Mouse (Mus musculus): ENCODE results near the gene Vmn1r188. TPM values are rescaled to one million over a fixed set of nuclear protein-coding genes. Genes with fewer than 3 reads are reported as not detected.
"Not testable (repeated sequence)": the region's sequence is repeated elsewhere in the genome, so short reads cannot be mapped to it uniquely, and the experiment has no call there.

The Vmn1r188 gene
- not detected for total RNA-seq (2018; cell fraction: chromatin; rRNA removed)
- not detected for total RNA-seq (2018; cell fraction: cytosol; rRNA removed)
- total RNA-seq (2018; cell fraction: nucleus; rRNA removed), result not detected
- polyA plus RNA-seq (2018), result not detected in 3 replicates

DNA sequence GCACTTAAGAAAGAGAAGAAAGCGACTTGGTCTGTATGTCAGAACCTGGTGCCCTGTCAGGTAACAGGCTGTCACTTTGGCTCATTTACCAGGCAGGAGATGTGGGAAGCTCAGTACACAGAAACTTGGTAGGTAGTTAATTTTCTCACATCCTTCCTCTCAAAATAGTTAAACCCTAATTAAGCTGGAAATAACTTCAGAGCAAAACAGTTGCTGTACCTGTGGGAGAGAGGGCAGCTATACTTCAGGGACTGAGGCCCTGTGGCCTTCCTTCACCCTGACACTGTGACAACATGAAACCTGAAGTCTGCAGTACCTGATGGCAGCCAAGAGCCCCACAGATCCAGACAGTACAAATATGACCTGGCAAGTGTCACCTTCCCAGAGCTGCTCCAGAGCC is at the start of gene Vmn1r188:
TSS of gene Vmn1r188 (plus strand) at position 301 of the 400 bp plus-strand sequence.
- not testable (repeated sequence) for H3K4me3 ChIP-seq (ENCODE audit: inconsistent target); H3K79me2 ChIP-seq (ENCODE audit: inconsistent target); H3K36me3 ChIP-seq (ENCODE audit: inconsistent target); H3K27ac ChIP-seq
- 100% methylated on average over 1 of the region's 1 CpGs for WGBS (ENCODE audit: missing documents)

GRCm38 (mm10) chr13:22034443-22035266 is 49.6 kb upstream of the Vmn1r188 start:
- 6% methylated on average over 7 of the region's 14 CpGs for WGBS (ENCODE audit: missing documents)
- no peaks in the 10 kb centered on the region for H3K36me3 ChIP-seq (ENCODE audit: inconsistent target)
- H3K27ac ChIP-seq, result peak overlapping the region; percentile 67
- no peaks in the 10 kb centered on the region for H3K79me2 ChIP-seq (ENCODE audit: inconsistent target)
- H3K4me3 ChIP-seq (ENCODE audit: inconsistent target), result peak overlapping the region; percentile 26

- Histone ChIP-seq H3K27ac (peak within 1 kb of the TSS; percentile 67), H3K4me3 (ENCODE audit: inconsistent target) (peak within 1 kb of the TSS; percentile 26)
- WGBS (ENCODE audit: missing documents), result under 1% methylated on average over 11 of the region's 69 CpGs
- not testable (repeated sequence) for H3K79me2 ChIP-seq (ENCODE audit: inconsistent target); H3K36me3 ChIP-seq (ENCODE audit: inconsistent target)
Observed at GRCm38 (mm10) chr13:22035267-22036148, 48.7 kb upstream of the Vmn1r188 start, which contains the start of the genes Hist1h2ah and Hist1h2bk. TSS of gene Hist1h2ah (minus strand) at chr13:22035568. TSS of gene Hist1h2bk (plus strand) at chr13:22035870.

DNA sequence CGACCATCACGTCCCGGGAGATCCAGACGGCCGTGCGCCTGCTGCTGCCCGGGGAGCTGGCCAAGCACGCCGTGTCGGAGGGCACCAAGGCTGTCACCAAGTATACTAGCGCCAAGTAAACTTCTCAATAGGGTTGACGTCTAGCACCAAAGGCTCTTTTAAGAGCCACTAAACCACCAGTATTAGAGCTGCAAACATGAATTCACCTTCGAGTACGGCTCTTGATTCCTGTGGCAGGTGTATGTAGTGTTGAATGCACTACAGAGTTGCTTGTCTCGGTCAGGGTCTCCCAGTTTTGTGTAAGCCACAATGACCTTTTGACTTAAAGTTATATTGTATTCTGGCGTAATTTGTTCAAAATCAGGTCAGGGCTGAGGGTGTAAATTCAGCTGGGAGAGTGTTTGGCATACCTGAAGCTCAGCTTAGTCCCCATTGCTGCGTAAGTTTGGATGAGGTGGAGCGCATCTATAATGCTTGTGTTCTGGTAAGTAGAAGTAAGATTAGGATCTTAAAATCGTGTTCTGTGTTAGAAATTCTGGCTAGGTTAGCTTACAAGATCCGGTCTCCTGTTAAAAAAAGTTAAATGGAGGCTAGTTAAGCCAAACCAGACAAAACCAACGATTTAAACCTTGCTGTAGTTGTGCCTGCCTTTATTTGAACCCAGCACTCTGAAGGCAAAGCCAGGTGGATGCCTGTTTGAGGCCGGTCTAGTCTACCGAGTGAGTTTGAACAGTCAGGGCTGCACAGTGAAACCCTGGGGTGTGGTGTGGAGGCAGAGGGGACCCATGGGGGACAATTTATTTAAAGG is 47.9 kb upstream of the Vmn1r188 start:
- Histone ChIP-seq H3K36me3 (ENCODE audit: inconsistent target) (no peaks in the 10 kb centered on the region), H3K27ac (peak overlapping the region; percentile 47), H3K79me2 (ENCODE audit: inconsistent target) (no peaks in the 10 kb centered on the region), H3K4me3 (ENCODE audit: inconsistent target) (no peak overlapping the region; the same call in 1 of the 2 replicates)
- 16% methylated on average over 13 of the region's 23 CpGs for WGBS (ENCODE audit: missing documents)

DNA sequence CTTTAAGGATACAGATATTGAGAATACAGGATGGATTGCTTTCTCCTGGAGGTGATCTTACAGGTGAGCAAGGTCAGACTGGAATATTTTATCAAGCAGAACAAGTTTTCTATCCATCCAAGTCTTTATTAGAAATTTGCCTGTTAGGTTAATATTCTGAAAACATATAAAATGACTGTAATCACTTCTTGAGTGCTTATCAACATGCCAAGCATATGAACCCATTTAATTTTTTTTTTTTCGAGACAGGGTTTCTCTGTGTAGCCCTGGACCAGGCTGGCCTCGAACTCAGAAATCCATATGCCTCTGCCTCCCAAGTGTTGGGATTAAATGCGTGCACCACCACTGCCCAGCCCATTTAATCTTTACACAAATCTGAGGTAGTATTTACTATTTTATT is 47.3 kb upstream of the Vmn1r188 start:
- no peak overlapping the region for H3K4me3 ChIP-seq (ENCODE audit: inconsistent target)
- no peaks in the 10 kb centered on the region for H3K36me3 ChIP-seq (ENCODE audit: inconsistent target)
- 71% methylated on average over 2 of the region's 3 CpGs for WGBS (ENCODE audit: missing documents)
- peak overlapping the region; percentile 47 for H3K27ac ChIP-seq
- no peaks in the 10 kb centered on the region for H3K79me2 ChIP-seq (ENCODE audit: inconsistent target)

- Histone ChIP-seq H3K36me3 (ENCODE audit: inconsistent target) (no peaks in the 10 kb centered on the region), H3K79me2 (ENCODE audit: inconsistent target) (no peaks in the 10 kb centered on the region), H3K27ac (no peak overlapping the region), H3K4me3 (ENCODE audit: inconsistent target) (no peak overlapping the region)
- 100% methylated on average over 2 of the region's 2 CpGs for WGBS (ENCODE audit: missing documents)
Observed at GRCm38 (mm10) chr13:22037415-22037814, 46.8 kb upstream of the Vmn1r188 start.

- 75% methylated on average over 5 of the region's 5 CpGs for WGBS (ENCODE audit: missing documents)
- Histone ChIP-seq H3K27ac (peak overlapping the region; percentile 55; the same call in 1 of the 2 replicates), H3K79me2 (ENCODE audit: inconsistent target) (no peaks in the 10 kb centered on the region), H3K36me3 (ENCODE audit: inconsistent target) (no peaks in the 10 kb centered on the region), H3K4me3 (ENCODE audit: inconsistent target) (no peak overlapping the region)
Observed at GRCm38 (mm10) chr13:22039364-22039763, 44.9 kb upstream of the Vmn1r188 start.

DNA sequence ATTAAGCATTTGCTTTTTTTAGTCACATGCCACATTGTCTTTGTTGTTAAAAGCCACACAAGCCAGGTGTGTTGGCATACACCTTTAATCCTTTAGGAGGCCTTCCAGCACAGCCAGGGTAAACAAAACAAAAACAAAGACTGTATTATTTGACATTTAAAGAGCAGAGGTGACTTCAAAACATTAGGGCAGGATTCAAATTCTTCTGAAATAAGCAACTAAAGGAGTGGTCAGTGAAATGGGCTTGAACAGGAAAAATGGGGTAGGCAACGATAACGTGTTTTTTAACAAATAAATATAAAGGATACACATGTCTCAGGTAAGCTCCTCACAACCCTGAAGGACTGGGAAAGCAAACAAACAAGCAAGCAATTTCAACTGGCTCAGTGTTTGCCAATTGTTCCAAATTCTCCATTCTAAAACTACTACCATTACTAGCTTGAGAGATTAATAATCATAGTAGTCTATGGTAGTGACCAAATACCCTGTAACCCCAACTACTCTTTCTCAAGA is 44.2 kb upstream of the Vmn1r188 start:
- no peaks in the 10 kb centered on the region for H3K79me2 ChIP-seq (ENCODE audit: inconsistent target)
- no peaks in the 10 kb centered on the region for H3K36me3 ChIP-seq (ENCODE audit: inconsistent target)
- peak overlapping the region; percentile 55 for H3K27ac ChIP-seq
- H3K4me3 ChIP-seq (ENCODE audit: inconsistent target), result peak overlapping the region; percentile 21; the same call in 1 of the 2 replicates
- 12% methylated on average over 2 of the region's 2 CpGs for WGBS (ENCODE audit: missing documents)

- H3K79me2 ChIP-seq (ENCODE audit: inconsistent target), result no peaks in the 10 kb centered on the region
- 2% methylated on average over 9 of the region's 24 CpGs for WGBS (ENCODE audit: missing documents)
- peak overlapping the region; percentile 55 for H3K27ac ChIP-seq
Observed at GRCm38 (mm10) chr13:22040464-22041141, 43.6 kb upstream of the Vmn1r188 start.

DNA sequence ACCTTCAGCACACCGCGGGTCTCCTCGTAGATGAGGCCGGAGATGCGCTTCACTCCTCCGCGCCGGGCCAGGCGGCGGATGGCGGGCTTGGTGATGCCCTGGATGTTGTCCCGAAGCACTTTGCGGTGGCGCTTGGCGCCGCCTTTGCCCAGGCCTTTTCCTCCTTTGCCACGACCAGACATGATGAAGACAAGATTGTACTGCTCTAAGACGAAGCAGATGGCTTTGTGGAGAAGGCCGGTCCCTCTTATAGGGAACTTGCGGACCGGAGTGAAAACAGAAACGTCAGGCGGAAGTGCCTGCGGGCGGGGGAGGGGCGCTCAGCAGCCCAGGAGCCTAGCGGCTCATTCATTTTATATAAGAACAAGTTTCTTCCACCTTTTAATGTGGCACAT is 43.1 kb upstream of the Vmn1r188 start, which contains the start of gene Hist1h4i:
TSS of gene Hist1h4i (minus strand) at position 221 of the 395 bp plus-strand sequence.
- Histone ChIP-seq H3K4me3 (ENCODE audit: inconsistent target) (peak within 1 kb of the TSS; percentile 29), H3K27ac (peak within 1 kb of the TSS; percentile 85)
- not testable (repeated sequence) for H3K79me2 ChIP-seq (ENCODE audit: inconsistent target); H3K36me3 ChIP-seq (ENCODE audit: inconsistent target)
- 0% methylated on average over 19 of the region's 27 CpGs for WGBS (ENCODE audit: missing documents)

More at GRCm38 (mm10) chr13:22040464-22041141, 43.6 kb upstream of the Vmn1r188 start:
- Histone ChIP-seq H3K36me3 (ENCODE audit: inconsistent target) (no peaks in the 10 kb centered on the region), H3K4me3 (ENCODE audit: inconsistent target) (peak overlapping the region; percentile 21; the same call in 1 of the 2 replicates)

GRCm38 (mm10) chr13:22041651-22042567 is 42.3 kb upstream of the Vmn1r188 start:
- peak overlapping the region; percentile 29 for H3K4me3 ChIP-seq (ENCODE audit: inconsistent target)
- H3K79me2 ChIP-seq (ENCODE audit: inconsistent target), result no peaks in the 10 kb centered on the region
- H3K27ac ChIP-seq, result peak overlapping the region; percentile 85
- H3K36me3 ChIP-seq (ENCODE audit: inconsistent target), result no peaks in the 10 kb centered on the region
- 13% methylated on average over 11 of the region's 13 CpGs for WGBS (ENCODE audit: missing documents)
